Comparison of ENCODE assay signal across 10 mouse cellular contexts in genomic region chr4:140258968-140259367, GRCm38 (mm10). TPM values are rescaled to one million over a fixed set of nuclear protein-coding genes. Genes with fewer than 3 reads are reported as not detected.
DNase-seq lines count a peak whose midpoint lies in the region; ATAC-seq and TF ChIP-seq lines count a peak whose summit lies in the region.
"Had no signal": no experiment of that assay in that cellular context is flagged by ENCODE, and none has a peak within 500 bp of the region (broad histone marks: within the 10 kb centered on the region; RNA-seq: fewer than 3 reads in every experiment).

No protein-coding gene starts in this region.

- intact Hi-C loops in heart, postnatal 25 days (cut with DNase I): loop anchor here (10.0 kb wide), 1 partner anchor 416 kb away; no protein-coding TSS in a partner anchor

- no peak for TF ChIP-seq POLR2A in thymus, adult 2 months (IDR thresholded peaks at IDR 0.05; ENCODE audit: control insufficient read depth, extremely low read depth, insufficient read depth, low read length, poor library complexity)

- H3K4me2 ChIP-seq in hindbrain, embryonic 11.5 days (replicated peaks; ENCODE audit: low read depth, low read length): no peak overlapping the region
- no peak overlapping the region for H3K4me2 ChIP-seq in limb, embryonic 13.5 days (replicated peaks)

- 11% methylated on average over 6 of the region's 6 CpGs for whole genome bisulfite sequencing in hindbrain, embryonic 11.5 days
- 13% methylated on average over 6 of the region's 6 CpGs for WGBS in limb, embryonic 13.5 days
- 23% methylated on average over 6 of the region's 6 CpGs for WGBS in thymus, adult 2 months

- H3K4me3 ChIP-seq in hindbrain, embryonic 11.5 days (ENCODE audit: low read depth, low read length): no peak overlapping the region
- no peak overlapping the region for H3K4me3 ChIP-seq in limb, embryonic 13.5 days
- H3K4me3 ChIP-seq in thymus, adult 2 months (ENCODE audit: control insufficient read depth, insufficient read depth, low read length): no peak overlapping the region

- H3K36me3 ChIP-seq in hindbrain, embryonic 11.5 days (ENCODE audit: control insufficient read depth, insufficient read depth, low read length): no peaks in the 10 kb centered on the region
- no peaks in the 10 kb centered on the region for H3K36me3 ChIP-seq in limb, embryonic 13.5 days
- H3K36me3 ChIP-seq in thymus, adult 2 months (ENCODE audit: control insufficient read depth, insufficient read depth, low read length): no peaks in the 10 kb centered on the region
- H3K36me3 ChIP-seq: G1E had no signal

- no peak overlapping the region for H3K9ac ChIP-seq in hindbrain, embryonic 11.5 days (ENCODE audit: low read depth, low read length)
- H3K9ac ChIP-seq in limb, embryonic 13.5 days: no peak overlapping the region
- H3K9ac ChIP-seq: liver, embryonic 14.5 days had no signal

- no peaks in the 10 kb centered on the region for H3K9me3 ChIP-seq in hindbrain, embryonic 11.5 days (ENCODE audit: control insufficient read depth, low read length)
- H3K9me3 ChIP-seq in limb, embryonic 13.5 days: no peaks in the 10 kb centered on the region

- no peak overlapping the region for H3K27ac ChIP-seq in hindbrain, embryonic 11.5 days (ENCODE audit: low read depth, low read length)
- H3K27ac ChIP-seq in limb, embryonic 13.5 days: no peak overlapping the region
- no peak overlapping the region for H3K27ac ChIP-seq in thymus, adult 2 months (ENCODE audit: control insufficient read depth, insufficient read depth, low read length)
- H3K27ac ChIP-seq: liver, embryonic 14.5 days had no signal

- ATAC-seq in hindbrain, embryonic 11.5 days (ENCODE audit: low FRiP score): no peak
- peak; percentile 92 for ATAC-seq in limb, embryonic 13.5 days (ENCODE audit: low FRiP score, low read depth)

- H3K27me3 ChIP-seq in hindbrain, embryonic 11.5 days (ENCODE audit: control insufficient read depth, insufficient read depth, low read length): no peaks in the 10 kb centered on the region
- H3K27me3 ChIP-seq in limb, embryonic 13.5 days: 0 out of 2 replicates have a peak, but pooled peaks cover 3% of the 10 kb centered on the region
- H3K27me3 ChIP-seq in thymus, adult 2 months (ENCODE audit: control insufficient read depth, insufficient read depth, low read length): no peaks in the 10 kb centered on the region

- peak; percentile 67 for DNase-seq in heart, adult 11 months
- DNase-seq in heart, postnatal 25 days (ENCODE audit: low spot score): no peak
- peak; percentile 84 for DNase-seq in embryo, embryonic 9.5 days (ENCODE audit: extremely low spot score)
- DNase-seq in hindbrain, embryonic 11.5 days (ENCODE audit: low spot score): peak; percentile 60
- peak; percentile 10 for DNase-seq in ovary, postnatal 10 days (ENCODE audit: low spot score)
- DNase-seq in thymus, adult 2 months: no peak
- DNase-seq in spleen, postnatal 10 days (ENCODE audit: low spot score in 2 of 2): no peak

- no peaks in the 10 kb centered on the region for H3K4me1 ChIP-seq in hindbrain, embryonic 11.5 days (replicated peaks; ENCODE audit: control insufficient read depth, insufficient read depth, low read length)
- no peaks in the 10 kb centered on the region for H3K4me1 ChIP-seq in limb, embryonic 13.5 days
- H3K4me1 ChIP-seq in thymus, adult 2 months (replicated peaks; ENCODE audit: control insufficient read depth, insufficient read depth, low read length): no peaks in the 10 kb centered on the region

- no peak for TF ChIP-seq CTCF in thymus, adult 2 months (IDR thresholded peaks at IDR 0.05; ENCODE audit: borderline replicate concordance, control insufficient read depth, extremely low read depth, insufficient read depth, low read length, poor library complexity)

RNA-seq across cellular contexts. Expression of gene Igsf21, which starts 12.4 kb away (rescaled TPM):
- under 1 TPM; 0.21 to 0.25 TPM for total RNA-seq in heart, postnatal 25 days (2021)
- 8.1 and 9.4 TPM in 2 replicates for polyA plus RNA-seq in hindbrain, embryonic 11.5 days (2014; fragmentation: Nextera tagmentation; extraction: Ambion mirVana)
- 0.32 and 0.37 TPM in 2 replicates for polyA plus RNA-seq in limb, embryonic 13.5 days (2015; fragmentation: Nextera tagmentation; extraction: Ambion mirVana)
- 0.83 and 1.0 TPM in 2 replicates for polyA plus RNA-seq in thymus, adult 2 months (2012; rRNA removed)
- total RNA-seq: G1E had no signal
- polyA plus RNA-seq: G1E had no signal

Comparison
In these comparisons a context has a peak if more than half of its experiments do, and no peak if none do; other contexts are left out.
1. DNase-seq: peak in heart, adult 11 months (single experiment), embryo, embryonic 9.5 days (single experiment), hindbrain, embryonic 11.5 days (single experiment) and ovary, postnatal 10 days (single experiment); none in heart, postnatal 25 days (single experiment), thymus, adult 2 months (single experiment) and spleen, postnatal 10 days (0 of 2).